Mouse (Mus musculus): ENCODE measurements at regions not wholly inside any gene's neighbourhood (a gene's known extent, or its start where the extent isn't known, plus 50 kb on each side); places are given as distances from the start of the nearest gene placed in this dataset.

GRCm38 (mm10) chr4:95180446-95180845 is 128.4 kb upstream of the Jun start:
- in situ Hi-C loops (cut with MboI, MseI) = no loop called here

- in situ Hi-C loops (cut with MboI, MseI) = no loop called here
Measured at GRCm38 (mm10) chr4:95180999-95181398, 129.0 kb upstream of the Jun start.

GRCm38 (mm10) chr4:95184180-95184579 is 132.2 kb upstream of the Jun start:
- in situ Hi-C loops (cut with MboI, MseI) = no loop called here

- in situ Hi-C loops (cut with MboI, MseI) = loop anchor here (5.0 kb wide), 1 partner anchor 83 kb away; no protein-coding TSS in a partner anchor
Measured at GRCm38 (mm10) chr4:95185113-95185915, 133.3 kb upstream of the Jun start.

- in situ Hi-C loops (cut with MboI, MseI) = loop anchor here (5.0 kb wide), 1 partner anchor 84 kb away; no protein-coding TSS in a partner anchor
Measured at GRCm38 (mm10) chr4:95185916-95186200, 133.8 kb upstream of the Jun start.

GRCm38 (mm10) chr4:95188107-95188506 is 136.1 kb upstream of the Jun start:
- in situ Hi-C loops (cut with MboI, MseI) = loop anchor here (5.0 kb wide), 1 partner anchor 86 kb away; no protein-coding TSS in a partner anchor

- in situ Hi-C loops (cut with MboI, MseI) = loop anchor here (5.0 kb wide), 1 partner anchor 80 kb away; no protein-coding TSS in a partner anchor
Measured at GRCm38 (mm10) chr4:95191654-95192406, 139.8 kb upstream of the Jun start.

GRCm38 (mm10) chr4:95192562-95192961 is 140.5 kb upstream of the Jun start:
- in situ Hi-C loops (cut with MboI, MseI) = loop anchor here (5.0 kb wide), 1 partner anchor 80 kb away; no protein-coding TSS in a partner anchor

GRCm38 (mm10) chr4:95193028-95193427 is 141.0 kb upstream of the Jun start:
- in situ Hi-C loops (cut with MboI, MseI) = loop anchor here (5.0 kb wide), 1 partner anchor 79 kb away; no protein-coding TSS in a partner anchor

- in situ Hi-C loops (cut with MboI, MseI) = loop anchor here (5.0 kb wide), 1 partner anchor 79 kb away; no protein-coding TSS in a partner anchor
Measured at GRCm38 (mm10) chr4:95193473-95193872, 141.5 kb upstream of the Jun start.

GRCm38 (mm10) chr4:95194621-95195455 is 142.8 kb upstream of the Jun start:
- in situ Hi-C loops (cut with MboI, MseI) = loop anchor here (5.0 kb wide), 1 partner anchor 77 kb away; no protein-coding TSS in a partner anchor

GRCm38 (mm10) chr4:95196106-95196505 is 144.1 kb upstream of the Jun start:
- in situ Hi-C loops (cut with MboI, MseI) = no loop called here

GRCm38 (mm10) chr4:95197077-95197711 is 145.2 kb upstream of the Jun start:
- in situ Hi-C loops (cut with MboI, MseI) = no loop called here

GRCm38 (mm10) chr4:95199394-95199793 is 147.4 kb upstream of the Jun start:
- in situ Hi-C loops (cut with MboI, MseI) = no loop called here

- in situ Hi-C loops (cut with MboI, MseI) = no loop called here
Measured at GRCm38 (mm10) chr4:95200130-95200529, 148.1 kb upstream of the Jun start.

- in situ Hi-C loops (cut with MboI, MseI) = no loop called here
Measured at GRCm38 (mm10) chr4:95202478-95202877, 150.5 kb upstream of the Jun start.

- in situ Hi-C loops (cut with MboI, MseI) = no loop called here
Measured at GRCm38 (mm10) chr4:95203577-95203976, 151.6 kb upstream of the Jun start.

GRCm38 (mm10) chr4:95205372-95205771 is 153.3 kb upstream of the Jun start:
- in situ Hi-C loops (cut with MboI, MseI) = no loop called here

- in situ Hi-C loops (cut with MboI, MseI) = no loop called here
Measured at GRCm38 (mm10) chr4:95207783-95208182, 155.8 kb upstream of the Jun start.

- in situ Hi-C loops (cut with MboI, MseI) = no loop called here
Measured at GRCm38 (mm10) chr4:95208827-95209226, 156.8 kb upstream of the Jun start.

Data from regulatory T cell (primary cell).